Comparison of ENCODE assay signal across 27 mouse cellular contexts in genomic region chr9:41438141-41438540, GRCm38 (mm10).
DNase-seq lines count a peak whose midpoint lies in the region; ATAC-seq and TF ChIP-seq lines count a peak whose summit lies in the region.
"Had no signal": no experiment of that assay in that cellular context is flagged by ENCODE, and none has a peak within 500 bp of the region (broad histone marks: within the 10 kb centered on the region; RNA-seq: fewer than 3 reads in every experiment).

No protein-coding gene starts in this region.

- no peaks in the 10 kb centered on the region for H3K36me3 ChIP-seq in forebrain, embryonic 14.5 days (ENCODE audit: control insufficient read depth, insufficient read depth, low read length)
- peaks cover 34% of the 10 kb centered on the region for H3K36me3 ChIP-seq in forebrain, embryonic 13.5 days (ENCODE audit: poor library complexity, severe bottlenecking)
- peaks cover 17% of the 10 kb centered on the region; the same call in 1 of the 2 replicates for H3K36me3 ChIP-seq in midbrain, embryonic 14.5 days (ENCODE audit: control insufficient read depth, insufficient read depth, low read length)
- H3K36me3 ChIP-seq in midbrain, embryonic 10.5 days, result peaks cover 90% of the 10 kb centered on the region
- H3K36me3 ChIP-seq: G1E; heart, embryonic 15.5 days had no signal

- H3K27me3 ChIP-seq in forebrain, embryonic 14.5 days (replicated peaks; ENCODE audit: control insufficient read depth, insufficient read depth, low read length), result no peaks in the 10 kb centered on the region
- H3K27me3 ChIP-seq in forebrain, embryonic 13.5 days, result no peaks in the 10 kb centered on the region
- H3K27me3 ChIP-seq in midbrain, embryonic 14.5 days (ENCODE audit: control insufficient read depth, insufficient read depth, low read length), result no peaks in the 10 kb centered on the region
- H3K27me3 ChIP-seq in midbrain, embryonic 10.5 days (ENCODE audit: low read depth, poor library complexity, severe bottlenecking), result no peaks in the 10 kb centered on the region
- H3K27me3 ChIP-seq: CH12.LX; forebrain, embryonic 15.5 days; heart, embryonic 12.5 days; heart, embryonic 15.5 days had no signal

- WGBS in forebrain, embryonic 14.5 days, result 94% methylated on average over 2 of the region's 2 CpGs
- WGBS in forebrain, embryonic 13.5 days, result 95% methylated on average over 2 of the region's 2 CpGs
- WGBS in midbrain, embryonic 14.5 days, result 98% methylated on average over 2 of the region's 2 CpGs
- WGBS in midbrain, embryonic 10.5 days, result 95% methylated on average over 2 of the region's 2 CpGs

- no peak for ATAC-seq in forebrain, embryonic 14.5 days
- ATAC-seq in forebrain, embryonic 13.5 days, result no peak
- ATAC-seq in midbrain, embryonic 14.5 days (ENCODE audit: low FRiP score, low TSS enrichment), result no peak
- ATAC-seq: activated CD4-positive, CD25-positive, alpha-beta regulatory T cell, adult 4 months; forebrain, embryonic 15.5 days had no signal

- no peak overlapping the region for H3K9ac ChIP-seq in forebrain, embryonic 14.5 days (ENCODE audit: low read length)
- no peak overlapping the region for H3K9ac ChIP-seq in forebrain, embryonic 13.5 days
- H3K9ac ChIP-seq in midbrain, embryonic 14.5 days (replicated peaks; ENCODE audit: low read length), result no peak overlapping the region
- H3K9ac ChIP-seq: forebrain, embryonic 15.5 days; heart, embryonic 12.5 days; heart, embryonic 15.5 days; hindbrain, embryonic 14.5 days had no signal

- no peak overlapping the region for H3K4me3 ChIP-seq in forebrain, embryonic 14.5 days (ENCODE audit: low read depth, low read length)
- no peak overlapping the region for H3K4me3 ChIP-seq in forebrain, embryonic 13.5 days
- no peak overlapping the region for H3K4me3 ChIP-seq in midbrain, embryonic 14.5 days (replicated peaks; ENCODE audit: low read depth, low read length)
- no peak overlapping the region for H3K4me3 ChIP-seq in midbrain, embryonic 10.5 days
- H3K4me3 ChIP-seq: forebrain, embryonic 10.5 days; forebrain, embryonic 15.5 days; heart, embryonic 12.5 days; heart, embryonic 15.5 days; hindbrain, embryonic 10.5 days had no signal

- H3K9me3 ChIP-seq in forebrain, embryonic 14.5 days (replicated peaks; ENCODE audit: control insufficient read depth, low read length), result peaks cover 8% of the 10 kb centered on the region; the same call in 1 of the 2 replicates
- peaks cover 19% of the 10 kb centered on the region for H3K9me3 ChIP-seq in forebrain, embryonic 13.5 days (replicated peaks)
- peaks cover 22% of the 10 kb centered on the region for H3K9me3 ChIP-seq in midbrain, embryonic 14.5 days (ENCODE audit: control insufficient read depth, low read length)
- peaks cover 40% of the 10 kb centered on the region for H3K9me3 ChIP-seq in midbrain, embryonic 10.5 days (replicated peaks)
- H3K9me3 ChIP-seq: G1E had no signal

- no peaks in the 10 kb centered on the region for H3K4me1 ChIP-seq in forebrain, embryonic 14.5 days (ENCODE audit: control insufficient read depth, insufficient read depth, low read length)
- H3K4me1 ChIP-seq in forebrain, embryonic 13.5 days, result no peaks in the 10 kb centered on the region
- H3K4me1 ChIP-seq in midbrain, embryonic 14.5 days (ENCODE audit: control insufficient read depth, insufficient read depth, low read length), result no peaks in the 10 kb centered on the region
- no peaks in the 10 kb centered on the region for H3K4me1 ChIP-seq in midbrain, embryonic 10.5 days
- H3K4me1 ChIP-seq: forebrain, embryonic 10.5 days; forebrain, embryonic 15.5 days; heart, embryonic 12.5 days; heart, embryonic 15.5 days; hindbrain, embryonic 10.5 days had no signal

- no peak overlapping the region for H3K4me2 ChIP-seq in forebrain, embryonic 14.5 days (ENCODE audit: low read length)
- H3K4me2 ChIP-seq in forebrain, embryonic 13.5 days, result no peak overlapping the region
- H3K4me2 ChIP-seq in midbrain, embryonic 14.5 days (ENCODE audit: low read length), result no peak overlapping the region
- H3K4me2 ChIP-seq: forebrain, embryonic 15.5 days; heart, embryonic 12.5 days; heart, embryonic 15.5 days; hindbrain, embryonic 14.5 days had no signal

- TF ChIP-seq POLR2A in brain, embryonic 14.5 days (IDR thresholded peaks at IDR 0.05; ENCODE audit: borderline replicate concordance, extremely low read depth, insufficient read depth, insufficient read length, poor library complexity, severe bottlenecking), result no peak

- no peak overlapping the region for H3K27ac ChIP-seq in forebrain, embryonic 14.5 days (ENCODE audit: low read depth, low read length)
- no peak overlapping the region for H3K27ac ChIP-seq in forebrain, embryonic 13.5 days
- no peak overlapping the region for H3K27ac ChIP-seq in midbrain, embryonic 14.5 days (replicated peaks; ENCODE audit: low read depth, low read length)
- H3K27ac ChIP-seq in midbrain, embryonic 10.5 days (replicated peaks), result no peak overlapping the region
- H3K27ac ChIP-seq: forebrain, embryonic 10.5 days; forebrain, embryonic 15.5 days; heart, embryonic 15.5 days; hindbrain, embryonic 10.5 days; hindbrain, embryonic 14.5 days had no signal

- DNase-seq in forebrain, embryonic 14.5 days (ENCODE audit: low spot score), result peak; percentile 39
- DNase-seq in midbrain, embryonic 14.5 days, result peak; percentile 67
- DNase-seq in midbrain, embryonic 10.5 days (ENCODE audit: low spot score), result no peak
- DNase-seq in MN1 (ENCODE audit: low spot score), result peak; percentile 10
- DNase-seq in brain, embryonic 14.5 days (ENCODE audit: low read depth), result peak; percentile 64
- DNase-seq in yolk sac, embryonic 10.5 days (ENCODE audit: low spot score), result no peak
- DNase-seq: adrenal gland, postnatal 10 days; adrenal gland, postnatal 36 days; B cell, adult 2 months; cerebellum, adult 11 months; cerebellum, adult 2 months; cerebellum, adult 9-11 months; cerebellum, postnatal 25 days; gastrocnemius, postnatal 25 days; heart, adult 18-20 months; heart, postnatal 10 days; heart, postnatal 36 days had no signal

- TF ChIP-seq CTCF in brain, embryonic 14.5 days (IDR thresholded peaks at IDR 0.05; ENCODE audit: borderline replicate concordance, extremely low read depth, insufficient read depth, insufficient read length), result no peak

Comparison
In these comparisons a context has a peak if more than half of its experiments do, and no peak if none do; other contexts are left out.
1. DNase-seq: peak in forebrain, embryonic 14.5 days (single experiment), midbrain, embryonic 14.5 days (single experiment), MN1 (single experiment) and brain, embryonic 14.5 days (single experiment); none in midbrain, embryonic 10.5 days (single experiment) and yolk sac, embryonic 10.5 days (single experiment).